Mouse (Mus musculus) limb, embryonic 14.5 days (tissue): Measurements from ENCODE around the gene Mrpl51. TPM values are rescaled to one million over a fixed set of nuclear protein-coding genes. Genes with fewer than 3 reads are reported as not detected.

ENCODE experiments used
- ATAC-seq: fragments of 200-750 bp; cut with Nextera tagmentation; 2 replicates; pipeline ENCODE4 v1.8.0; 2017; ENCODE audit warnings: low read depth, moderate number of reproducible peaks, moderate TSS enrichment; ENCODE audit not compliant: low FRiP score
- DNase-seq: peaks from one replicate; pipeline ENCODE4 v3.0.0-alpha.2; 2015; ENCODE audit warnings: low spot score
- H3K27ac ChIP-seq: fragments of 300-500 bp; sonication (generic); replicated peaks from 2 replicates; pipeline ENCODE4 v1.5.1; 2014; ENCODE audit warnings: low read depth, mild to moderate bottlenecking, low read length, moderate library complexity, mixed read lengths
- H3K27me3 ChIP-seq: fragments of 300-500 bp; sonication (generic); 2 replicates; pipeline ENCODE4 v1.6.1; 2014; ENCODE audit warnings: low read length, mixed read lengths; ENCODE audit not compliant: control insufficient read depth, insufficient read depth
- H3K36me3 ChIP-seq: fragments of 300-500 bp; sonication (generic); 2 replicates; pipeline ENCODE4 v1.6.1; 2014; ENCODE audit warnings: mild to moderate bottlenecking, low read length, moderate library complexity, mixed read lengths; ENCODE audit not compliant: control insufficient read depth, insufficient read depth
- H3K4me1 ChIP-seq: fragments of 300-500 bp; sonication (generic); 2 replicates; pipeline ENCODE4 v1.6.1; 2014; ENCODE audit warnings: antibody characterized with exemption, low read length, mixed read lengths; ENCODE audit not compliant: control insufficient read depth, insufficient read depth
- H3K4me2 ChIP-seq: fragments of 300-500 bp; sonication (generic); replicated peaks from 2 replicates; pipeline ENCODE4 v1.6.1; 2014; ENCODE audit warnings: low read depth, mild to moderate bottlenecking, low read length, moderate library complexity; ENCODE audit not compliant: severe bottlenecking
- H3K4me3 ChIP-seq: fragments of 300-500 bp; sonication (generic); replicated peaks from 2 replicates; pipeline ENCODE4 v1.5.1; 2014; ENCODE audit warnings: low read length
- H3K9ac ChIP-seq: fragments of 300-500 bp; sonication (generic); 2 replicates; pipeline ENCODE4 v1.6.1; 2014; ENCODE audit warnings: mild to moderate bottlenecking, low read depth, low read length, moderate library complexity; ENCODE audit not compliant: severe bottlenecking
- H3K9me3 ChIP-seq: fragments of 300-500 bp; sonication (generic); 2 replicates; pipeline ENCODE4 v1.6.1; 2016; ENCODE audit warnings: low read length; ENCODE audit not compliant: control insufficient read depth
- POLR2A ChIP-seq: fragments of 200-500 bp; IDR thresholded peaks from 2 replicates; pipeline ENCODE4 v1.8.0; 2012; ENCODE audit warnings: inconsistent platforms, mild to moderate bottlenecking, moderate library complexity, borderline replicate concordance; ENCODE audit not compliant: insufficient read depth, insufficient read length; ENCODE audit errors: extremely low read depth
- WGBS: fragments of 180-500 bp; shearing (Covaris S2); extraction: QIAGEN DNeasy Blood & Tissue Kit; methylation state at CpG from one replicate; pipeline ENCODE4 v1.1.7; 2014; 5-methylcytosine and 5-hydroxymethylcytosine counted together
- polyA plus RNA-seq, 2 experiments: library from polyadenylated mRNA; depleted of rRNA in 1 of 2; stranded (reverse) in 1 of 2; unstranded in 1 of 2; fragments of >200 nt; fragmentation: Nextera tagmentation in 1 of 2; extraction: Ambion mirVana in 1 of 2; gene quantifications; 2 replicates each; pipeline versions ENCODE4 v1.2.1 to v1.2.3; 2012 to 2014

Gene Mrpl51
- polyA plus RNA-seq (2012; rRNA removed) (56.5 and 75.0 TPM in 2 replicates), polyA plus RNA-seq (2014; fragmentation: Nextera tagmentation; extraction: Ambion mirVana) (189 and 199 TPM in 2 replicates)

DNA sequence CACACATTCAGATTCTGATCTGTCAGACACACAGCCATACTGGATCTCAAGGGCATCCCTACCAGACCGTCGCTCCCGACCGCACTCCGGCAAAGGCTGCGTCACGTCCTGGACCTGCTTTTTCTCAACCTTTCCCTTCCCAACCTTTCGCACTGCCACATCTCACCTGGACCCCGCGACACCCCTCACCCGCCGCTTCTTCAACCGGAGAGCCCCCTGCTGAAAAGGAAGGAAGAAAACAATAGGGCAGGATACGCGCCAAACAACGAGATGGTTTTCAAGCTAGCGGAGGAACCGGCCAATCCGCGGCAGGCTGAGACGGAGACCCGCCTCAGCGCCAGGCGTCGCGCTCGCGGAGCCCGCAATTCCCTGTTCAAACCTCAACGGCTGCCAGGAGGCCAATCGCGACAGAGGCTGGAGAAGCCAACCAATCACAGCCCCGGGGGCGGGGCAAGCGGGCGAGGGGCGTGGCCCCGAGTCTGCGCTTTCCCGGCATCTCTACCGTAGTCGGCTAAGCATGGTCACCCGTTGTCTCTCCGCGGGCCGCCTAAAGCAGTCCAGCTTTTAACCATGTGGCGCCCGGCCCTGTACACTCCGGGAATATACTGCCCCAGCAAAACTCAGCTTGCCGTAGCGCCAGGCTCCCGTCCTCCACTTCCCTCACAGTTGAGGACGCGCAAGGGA is at the start of gene Mrpl51, which contains the start of gene Ncapd2:
Mrpl51 (plus strand) TSS at position 470 of the 684 bp plus-strand sequence.
Ncapd2 (minus strand) TSS at position 370 of the 684 bp plus-strand sequence.
- H3K4me1 ChIP-seq, result peaks cover 8% of the 10 kb centered on the region
- H3K27me3 ChIP-seq, result no peaks in the 10 kb centered on the region
- peak within 1 kb of the TSS; percentile 75 for H3K9ac ChIP-seq
- peak; percentile 97 for ATAC-seq
- peak; percentile 99 for DNase-seq
- H3K9me3 ChIP-seq, result no peaks in the 10 kb centered on the region
- peak within 1 kb of the TSS; percentile 61 for H3K4me3 ChIP-seq
- TF ChIP-seq POLR2A, result no peak; the same call in 1 of the 2 replicates
- WGBS, result under 1% methylated on average over 54 of the region's 54 CpGs
- peak within 1 kb of the TSS; percentile 65 for H3K4me2 ChIP-seq
- H3K27ac ChIP-seq, result peak within 1 kb of the TSS; percentile 95
- H3K36me3 ChIP-seq, result peaks cover 60% of the 10 kb centered on the region

DNA sequence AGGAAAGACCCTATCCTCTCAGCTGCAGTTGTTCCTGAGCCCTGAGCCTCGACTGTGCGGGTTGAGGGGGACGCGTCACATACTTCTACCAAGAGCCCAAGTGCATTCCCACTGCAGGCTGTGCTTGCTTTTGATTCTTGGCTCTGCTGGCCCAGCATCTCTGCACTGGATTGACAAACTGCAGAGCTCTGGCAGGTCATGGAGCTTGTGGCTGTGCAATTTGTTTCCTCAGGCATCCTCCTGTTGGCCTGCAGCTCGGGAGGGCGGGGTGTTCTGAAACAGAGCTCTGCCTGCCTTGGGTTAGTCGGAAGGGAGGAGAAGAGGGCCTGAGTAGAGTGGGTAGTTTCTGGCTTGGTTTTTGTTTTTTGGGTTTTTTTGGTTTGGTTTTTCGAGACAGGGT is 49.2 kb upstream of the Mrpl51 start:
- H3K4me2 ChIP-seq, result no peak overlapping the region
- no peak for ATAC-seq
- TF ChIP-seq POLR2A, result no peak
- no peaks in the 10 kb centered on the region for H3K27me3 ChIP-seq
- no peak for DNase-seq
- peaks cover 15% of the 10 kb centered on the region for H3K4me1 ChIP-seq
- no peaks in the 10 kb centered on the region for H3K9me3 ChIP-seq
- no peak overlapping the region for H3K4me3 ChIP-seq
- H3K27ac ChIP-seq, result no peak overlapping the region
- 86% methylated on average over 8 of the region's 8 CpGs for WGBS
- H3K9ac ChIP-seq, result no peak overlapping the region
- H3K36me3 ChIP-seq, result peaks cover 65% of the 10 kb centered on the region

DNA sequence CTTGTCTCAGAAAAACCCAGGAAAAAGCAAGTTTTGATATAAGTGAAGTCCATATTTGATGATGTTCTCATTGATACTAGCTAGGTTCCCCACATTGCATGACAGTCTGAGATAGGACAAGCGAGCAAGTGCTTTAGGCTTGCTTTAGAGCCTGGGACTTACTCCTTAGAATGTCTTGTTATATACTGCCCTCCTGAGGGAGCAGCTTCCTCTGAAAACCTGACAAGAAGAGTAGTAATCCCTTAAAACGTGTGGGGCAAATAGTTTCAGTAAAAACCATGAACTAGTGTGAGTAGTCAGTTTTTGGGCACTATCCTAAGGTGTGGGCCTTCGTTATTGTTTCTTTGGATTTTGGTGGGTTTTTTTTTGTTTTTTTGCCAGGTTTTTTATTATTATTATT is 48.5 kb upstream of the Mrpl51 start:
- Histone ChIP-seq H3K4me2 (no peak overlapping the region), H3K36me3 (peaks cover 59% of the 10 kb centered on the region), H3K4me1 (peaks cover 19% of the 10 kb centered on the region), H3K27ac (no peak overlapping the region), H3K4me3 (no peak overlapping the region), H3K27me3 (no peaks in the 10 kb centered on the region), H3K9ac (no peak overlapping the region), H3K9me3 (no peaks in the 10 kb centered on the region)
- 74% methylated on average over 3 of the region's 3 CpGs for WGBS
- DNase-seq (no peak), ATAC-seq (no peak)
- no peak for TF ChIP-seq POLR2A

DNA sequence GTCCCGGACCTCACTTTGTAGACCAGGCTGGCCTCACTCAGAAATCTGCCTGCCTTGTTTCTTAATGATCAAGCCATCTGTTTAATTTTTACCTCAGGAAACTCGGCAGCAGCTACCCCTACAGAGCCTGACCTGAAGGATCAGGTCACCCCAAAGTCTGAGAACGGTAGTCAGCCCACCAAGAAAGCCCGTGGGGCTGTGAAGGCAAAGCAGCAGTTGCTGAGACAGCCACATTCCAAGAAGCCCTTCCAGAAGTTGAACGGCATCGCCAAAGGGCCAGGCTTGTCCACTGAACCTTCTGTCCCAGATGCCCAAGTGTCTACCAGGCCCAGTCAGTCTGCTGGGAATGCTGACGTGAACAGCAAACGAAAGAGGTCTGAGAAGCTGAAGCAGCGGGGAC is 47.7 kb upstream of the Mrpl51 start:
- no peaks in the 10 kb centered on the region for H3K9me3 ChIP-seq
- H3K9ac ChIP-seq, result no peak overlapping the region
- H3K4me3 ChIP-seq, result no peak overlapping the region
- 79% methylated on average over 9 of the region's 9 CpGs for WGBS
- peaks cover 20% of the 10 kb centered on the region for H3K4me1 ChIP-seq
- H3K27me3 ChIP-seq, result no peaks in the 10 kb centered on the region
- no peak overlapping the region for H3K27ac ChIP-seq
- ATAC-seq (no peak), DNase-seq (no peak)
- no peak overlapping the region for H3K4me2 ChIP-seq
- H3K36me3 ChIP-seq, result peaks cover 57% of the 10 kb centered on the region
- TF ChIP-seq POLR2A, result no peak

DNA sequence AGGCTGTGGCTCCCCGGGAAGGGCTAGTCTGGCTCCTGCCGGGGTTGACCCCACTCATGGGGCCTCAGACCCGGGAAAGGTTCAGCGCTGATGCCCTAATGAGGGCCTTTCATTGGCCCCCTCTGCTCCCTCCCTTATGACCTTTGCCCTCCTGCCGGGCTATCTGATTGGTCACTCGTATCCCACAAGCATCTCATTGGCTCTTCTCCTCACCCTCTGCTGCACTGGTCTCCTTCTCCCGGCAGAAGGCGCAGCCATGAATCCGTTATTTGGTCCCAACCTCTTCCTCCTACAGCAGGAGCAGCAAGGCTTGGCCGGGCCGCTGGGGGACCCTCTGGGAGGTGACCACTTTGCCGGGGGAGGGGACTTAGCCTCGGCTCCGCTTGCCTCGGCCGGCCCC is 46.6 kb upstream of the Mrpl51 start, which contains the start of gene Iffo1:
Iffo1 (plus strand) TSS at position 241 of the 400 bp plus-strand sequence.
- 0 out of 2 replicates have a peak, but pooled peaks have one; percentile 26 for TF ChIP-seq POLR2A
- Histone ChIP-seq H3K4me3 (peak within 1 kb of the TSS; percentile 71), H3K27me3 (no peaks in the 10 kb centered on the region), H3K36me3 (peaks cover 49% of the 10 kb centered on the region), H3K9me3 (no peaks in the 10 kb centered on the region), H3K4me1 (peaks cover 20% of the 10 kb centered on the region), H3K9ac (peak within 1 kb of the TSS; percentile 87), H3K4me2 (peak within 1 kb of the TSS; percentile 90), H3K27ac (peak within 1 kb of the TSS; percentile 89)
- WGBS, result under 1% methylated on average over 16 of the region's 16 CpGs
- ATAC-seq, result peak; percentile 89
- peak; percentile 90 for DNase-seq
